Mouse (Mus musculus) CH12.LX (cell line): ENCODE measurements around the gene Zfp945.
A peak's percentile ranks its signal among the peaks of the same experiment; 100 is the strongest.

Experiments
- CHD2 ChIP-seq: IDR thresholded peaks from 2 replicates; pipeline ENCODE4 v1.6.1; 2011; ENCODE audit warnings: low read length, improper control_type of control experiment
- CTCF ChIP-seq, 2 experiments: IDR thresholded peaks in 1 of 2; conservative IDR thresholded peaks in 1 of 2; 2 replicates each; pipeline ENCODE4 v1.5.1; 2011 to 2012; ENCODE audit warnings: low read depth in 2 of 2, low read length in 2 of 2, improper control_type of control experiment in 1 of 2, inconsistent platforms in 1 of 2, mild to moderate bottlenecking in 1 of 2, moderate library complexity in 1 of 2
- EP300 ChIP-seq: IDR thresholded peaks from 2 replicates; pipeline ENCODE4 v1.6.1; 2011; ENCODE audit warnings: low read length, improper control_type of control experiment
- GABPA ChIP-seq: IDR thresholded peaks from 2 replicates; pipeline ENCODE4 v1.6.1; 2012; ENCODE audit warnings: low read depth, low read length, improper control_type of control experiment, inconsistent platforms; ENCODE audit not compliant: insufficient replicate concordance
- KAT2A ChIP-seq: IDR thresholded peaks from 2 replicates; pipeline ENCODE4 v1.6.1; 2012; ENCODE audit warnings: low read length, improper control_type of control experiment, inconsistent platforms; ENCODE audit not compliant: insufficient replicate concordance
- MAFK ChIP-seq: IDR thresholded peaks from 2 replicates; pipeline ENCODE4 v1.6.1; 2011; ENCODE audit warnings: low read length, improper control_type of control experiment; ENCODE audit not compliant: insufficient replicate concordance
- MAX ChIP-seq: IDR thresholded peaks from 2 replicates; pipeline ENCODE4 v1.6.1; 2011; ENCODE audit warnings: low read length, improper control_type of control experiment
- MAZ ChIP-seq: IDR thresholded peaks from 2 replicates; pipeline ENCODE4 v1.6.1; 2012; ENCODE audit warnings: low read depth, mild to moderate bottlenecking, inconsistent platforms, low read length, improper control_type of control experiment, moderate library complexity
- NELFE ChIP-seq: IDR thresholded peaks from 2 replicates; pipeline ENCODE4 v1.6.1; 2011; ENCODE audit warnings: low read depth, low read length, improper control_type of control experiment
- NRF1 ChIP-seq: IDR thresholded peaks from 2 replicates; pipeline ENCODE4 v1.6.1; 2014; ENCODE audit warnings: low read depth, mild to moderate bottlenecking, inconsistent platforms, low read length, improper control_type of control experiment, moderate library complexity
- POLR2A ChIP-seq: IDR thresholded peaks from 2 replicates; pipeline ENCODE4 v1.6.1; 2011; ENCODE audit warnings: low read depth, mild to moderate bottlenecking, improper control_type of control experiment, low read length
- ZKSCAN1 ChIP-seq: IDR thresholded peaks from 2 replicates; pipeline ENCODE4 v1.6.1; 2012; ENCODE audit warnings: low read depth, inconsistent platforms, low read length, improper control_type of control experiment, borderline replicate concordance
- ZNF384 ChIP-seq: IDR thresholded peaks from 2 replicates; pipeline ENCODE4 v1.6.1; 2012; ENCODE audit warnings: low read depth, low read length, improper control_type of control experiment, inconsistent platforms

DNA sequence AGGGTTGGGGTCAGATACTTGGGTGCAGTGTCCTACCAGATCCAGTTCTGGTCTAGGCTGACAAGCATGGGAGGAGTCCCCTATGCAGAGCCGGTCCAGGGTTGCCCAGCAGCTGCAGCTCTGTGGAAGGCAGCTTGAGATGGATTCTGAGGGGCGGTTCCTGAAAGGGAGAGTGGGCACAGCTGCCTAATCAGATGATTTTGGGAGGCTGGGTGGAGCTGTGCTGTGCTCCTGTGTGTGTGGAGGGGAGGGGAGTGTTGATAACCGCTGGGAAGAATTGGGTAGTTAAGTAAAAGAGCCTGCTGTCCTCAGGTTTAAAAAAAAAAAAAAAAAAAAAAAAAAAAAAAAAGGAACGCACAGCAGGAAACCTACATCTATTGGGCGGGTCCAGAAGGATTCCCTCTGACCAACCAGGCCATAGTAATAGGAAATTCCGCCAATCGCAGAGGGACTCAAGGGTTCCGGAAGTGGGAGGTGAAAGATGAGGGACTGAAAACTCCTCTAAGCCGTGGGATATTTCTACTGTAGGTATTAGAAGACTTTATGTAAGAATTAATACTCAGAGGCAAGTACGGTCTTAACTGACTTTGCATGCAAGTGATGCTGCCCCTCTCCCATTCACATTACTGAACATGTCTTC is 17.2 kb upstream of the Zfp945 start:
- TF ChIP-seq GABPA (no peak), CTCF (conservative IDR thresholded peaks at IDR 0.05 in 1 of 2, IDR thresholded peaks at IDR 0.05 in 1 of 2; ENCODE audit: low read depth in 2 of 2, low read length in 2 of 2) (no peak), MAZ (no peak), NELFE (no peak), EP300 (no peak), NRF1 (no peak), CHD2 (no peak), ZKSCAN1 (no peak), MAX (no peak), POLR2A (no peak), MAFK (no peak), ZNF384 (peak; percentile 96), KAT2A (no peak)
